Mouse (Mus musculus): ENCODE data around the gene Zfp644. TPM values are rescaled to one million over a fixed set of nuclear protein-coding genes. Genes with fewer than 3 reads are reported as not detected.

Zfp644 gene
- polyA plus RNA-seq, 1 experiment from 2014 or later = 62.5 TPM

- Histone ChIP-seq H3K27ac (no peak overlapping the region), H3K9me3 (replicated peaks) (no peaks in the 10 kb centered on the region), H3K4me3 (no peak overlapping the region), H3K36me3 (peaks cover 76% of the 10 kb centered on the region), H3K27me3 (ENCODE audit: low read depth, poor library complexity, severe bottlenecking) (no peaks in the 10 kb centered on the region), H3K4me1 (no peaks in the 10 kb centered on the region)
- DNase-seq (ENCODE audit: low spot score) = no peak
- 90% methylated on average over 2 of the region's 2 CpGs for WGBS
These were observed 84.9 kb downstream of the Zfp644 start for GRCm38 (mm10) chr5:106612151-106612550.

GRCm38 (mm10) chr5:106608798-106609197, 88.3 kb downstream of the Zfp644 start, which contains the start of gene Gm17304:
Gm17304 (plus strand) TSS chr5:106609098.
- no peaks in the 10 kb centered on the region for H3K4me1 ChIP-seq
- H3K27ac ChIP-seq = no peak within 1 kb of the TSS
- peaks cover 57% of the 10 kb centered on the region for H3K36me3 ChIP-seq
- H3K27me3 ChIP-seq (ENCODE audit: low read depth, poor library complexity, severe bottlenecking) = no peaks in the 10 kb centered on the region
- H3K9me3 ChIP-seq (replicated peaks) = no peaks in the 10 kb centered on the region
- no peak for DNase-seq (ENCODE audit: low spot score)
- WGBS = 92% methylated on average over 4 of the region's 4 CpGs
- H3K4me3 ChIP-seq = no peak within 1 kb of the TSS

DNA sequence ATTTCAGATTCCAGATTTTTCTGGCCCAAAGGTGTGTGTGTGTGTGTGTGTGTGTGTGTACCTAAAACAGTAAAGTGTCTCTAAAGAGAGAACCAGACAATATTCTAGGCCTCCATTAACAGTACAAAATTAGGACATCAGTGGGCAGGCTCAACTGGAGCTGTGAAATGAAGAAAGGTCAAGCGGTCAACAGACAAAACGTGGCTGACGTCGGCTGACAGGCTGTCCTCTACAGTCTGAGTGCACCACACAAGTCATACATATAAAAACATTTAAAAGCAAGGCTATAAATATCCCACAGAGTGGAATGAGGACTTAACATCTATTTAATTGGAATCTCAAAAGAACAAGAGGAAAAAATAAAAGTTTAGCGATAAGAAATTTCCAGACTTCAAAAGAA, 90.0 kb downstream of the Zfp644 start:
- WGBS = 82% methylated on average over 5 of the region's 5 CpGs
- no peak for DNase-seq (ENCODE audit: low spot score)
- Histone ChIP-seq H3K36me3 (peaks cover 49% of the 10 kb centered on the region), H3K4me1 (no peaks in the 10 kb centered on the region), H3K4me3 (no peak overlapping the region), H3K27ac (no peak overlapping the region), H3K27me3 (ENCODE audit: low read depth, poor library complexity, severe bottlenecking) (no peaks in the 10 kb centered on the region), H3K9me3 (replicated peaks) (no peaks in the 10 kb centered on the region)

- no peaks in the 10 kb centered on the region for H3K27me3 ChIP-seq (ENCODE audit: low read depth, poor library complexity, severe bottlenecking)
- H3K27ac ChIP-seq = no peak overlapping the region
- no peak for DNase-seq (ENCODE audit: low spot score)
- no peaks in the 10 kb centered on the region for H3K4me1 ChIP-seq
- peaks cover 35% of the 10 kb centered on the region for H3K36me3 ChIP-seq
- H3K9me3 ChIP-seq (replicated peaks) = no peaks in the 10 kb centered on the region
- H3K4me3 ChIP-seq = no peak overlapping the region
- WGBS = 91% methylated on average over 6 of the region's 6 CpGs
These were observed 92.0 kb downstream of the Zfp644 start for GRCm38 (mm10) chr5:106605096-106605495.

DNA sequence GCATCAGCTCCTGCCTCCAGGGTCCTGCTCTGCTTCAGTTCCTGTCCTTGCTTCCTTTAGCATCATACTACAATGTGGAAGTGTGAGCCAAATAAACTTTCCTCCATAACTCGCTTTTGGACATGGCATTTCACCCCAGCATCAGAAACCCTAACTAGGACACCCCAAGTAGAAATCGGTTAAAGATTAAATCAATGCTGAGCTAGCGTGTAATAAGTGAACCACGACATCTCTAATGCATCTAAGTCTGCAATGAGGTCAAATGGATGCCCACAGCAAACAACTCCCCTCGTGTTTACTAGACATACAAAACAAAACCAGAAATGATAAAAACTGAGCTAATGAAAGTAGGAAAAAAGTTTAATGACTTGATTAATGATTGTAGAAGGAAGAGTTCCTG, 92.7 kb downstream of the Zfp644 start:
- DNase-seq (ENCODE audit: low spot score) = no peak
- Histone ChIP-seq H3K9me3 (replicated peaks) (no peaks in the 10 kb centered on the region), H3K27ac (no peak overlapping the region), H3K36me3 (peaks cover 31% of the 10 kb centered on the region), H3K27me3 (ENCODE audit: low read depth, poor library complexity, severe bottlenecking) (no peaks in the 10 kb centered on the region), H3K4me3 (no peak overlapping the region), H3K4me1 (no peaks in the 10 kb centered on the region)
- WGBS = 93% methylated on average over 5 of the region's 5 CpGs

- peaks cover 24% of the 10 kb centered on the region for H3K36me3 ChIP-seq
- H3K4me3 ChIP-seq = no peak overlapping the region
- DNase-seq (ENCODE audit: low spot score) = no peak
- no peaks in the 10 kb centered on the region for H3K9me3 ChIP-seq (replicated peaks)
- H3K4me1 ChIP-seq = no peaks in the 10 kb centered on the region
- H3K27ac ChIP-seq = no peak overlapping the region
- 92% methylated on average over 8 of the region's 8 CpGs for WGBS
- H3K27me3 ChIP-seq (ENCODE audit: low read depth, poor library complexity, severe bottlenecking) = no peaks in the 10 kb centered on the region
These were observed 97.6 kb downstream of the Zfp644 start for GRCm38 (mm10) chr5:106599482-106599881.

DNA sequence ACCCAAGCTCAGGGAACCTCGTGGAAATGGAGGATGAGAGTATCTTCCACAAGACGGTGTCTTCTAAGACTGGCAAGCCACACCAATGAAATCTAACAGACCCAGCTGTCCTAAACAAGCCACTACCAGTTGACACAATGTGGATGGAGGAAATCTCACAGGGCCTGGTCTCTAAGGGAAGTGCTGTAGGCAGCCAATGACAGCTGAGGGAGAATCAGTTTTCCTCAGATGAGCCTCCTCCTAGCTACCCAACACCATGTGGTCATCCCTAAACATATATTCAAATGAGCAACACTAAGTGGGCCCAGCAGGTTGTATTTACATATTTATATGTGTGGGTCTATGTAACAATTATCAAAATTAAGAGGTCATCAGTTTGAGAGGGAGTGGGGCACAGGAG, 99.6 kb downstream of the Zfp644 start:
- 94% methylated on average over 2 of the region's 2 CpGs for WGBS
- Histone ChIP-seq H3K4me1 (no peaks in the 10 kb centered on the region), H3K4me3 (no peak overlapping the region), H3K27me3 (ENCODE audit: low read depth, poor library complexity, severe bottlenecking) (no peaks in the 10 kb centered on the region), H3K27ac (no peak overlapping the region), H3K9me3 (replicated peaks) (no peaks in the 10 kb centered on the region), H3K36me3 (peaks cover 24% of the 10 kb centered on the region)
- no peak for DNase-seq (ENCODE audit: low spot score)

DNA sequence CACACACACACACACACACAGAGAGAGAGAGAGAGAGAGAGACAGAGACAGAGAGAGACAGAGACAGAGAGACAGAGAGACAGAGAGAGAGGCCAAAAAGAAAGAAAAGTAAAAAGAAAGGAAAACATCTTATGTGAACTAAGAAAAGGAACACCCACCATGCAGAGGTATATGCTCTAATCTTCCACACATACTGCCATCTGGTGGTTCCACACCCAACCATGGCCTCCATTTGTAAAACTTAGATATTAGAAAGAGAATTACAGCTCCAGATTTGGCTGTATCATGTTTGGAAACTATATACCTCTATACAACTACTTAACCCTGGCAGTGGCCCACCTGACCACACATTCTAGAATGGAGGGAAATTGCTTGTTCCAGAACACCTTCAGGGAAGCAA, 102.7 kb downstream of the Zfp644 start:
- no peak for DNase-seq (ENCODE audit: low spot score)
- no peaks in the 10 kb centered on the region for H3K27me3 ChIP-seq (ENCODE audit: low read depth, poor library complexity, severe bottlenecking)
- no peaks in the 10 kb centered on the region for H3K4me1 ChIP-seq
- H3K36me3 ChIP-seq = peaks cover 35% of the 10 kb centered on the region
- no peak overlapping the region for H3K4me3 ChIP-seq
- H3K9me3 ChIP-seq (replicated peaks) = no peaks in the 10 kb centered on the region
- H3K27ac ChIP-seq = no peak overlapping the region

DNA sequence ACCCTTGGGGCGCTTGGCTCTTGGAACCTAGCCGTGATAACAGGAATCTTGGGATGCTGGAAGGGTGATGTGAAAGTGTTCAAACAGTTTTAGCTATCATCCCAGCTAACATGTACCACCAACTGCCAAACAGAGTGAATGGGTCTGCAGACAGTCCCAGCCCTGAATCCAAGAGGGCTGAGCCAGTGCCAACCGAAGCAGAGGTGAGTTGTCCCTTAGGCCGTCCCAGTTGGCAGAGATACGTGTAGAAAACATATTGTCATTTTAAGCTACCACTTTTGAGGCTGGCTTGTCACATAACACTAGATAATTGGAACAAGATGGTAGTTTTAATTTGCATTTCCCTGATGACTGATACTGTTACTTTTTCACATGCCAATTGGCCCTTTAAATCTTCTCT, 106.4 kb downstream of the Zfp644 start:
- Histone ChIP-seq H3K4me3 (no peak overlapping the region), H3K36me3 (peaks cover 30% of the 10 kb centered on the region), H3K4me1 (no peaks in the 10 kb centered on the region), H3K27me3 (ENCODE audit: low read depth, poor library complexity, severe bottlenecking) (no peaks in the 10 kb centered on the region), H3K9me3 (replicated peaks) (no peaks in the 10 kb centered on the region), H3K27ac (no peak overlapping the region)
- WGBS = 88% methylated on average over 5 of the region's 5 CpGs
- DNase-seq (ENCODE audit: low spot score) = no peak

DNA sequence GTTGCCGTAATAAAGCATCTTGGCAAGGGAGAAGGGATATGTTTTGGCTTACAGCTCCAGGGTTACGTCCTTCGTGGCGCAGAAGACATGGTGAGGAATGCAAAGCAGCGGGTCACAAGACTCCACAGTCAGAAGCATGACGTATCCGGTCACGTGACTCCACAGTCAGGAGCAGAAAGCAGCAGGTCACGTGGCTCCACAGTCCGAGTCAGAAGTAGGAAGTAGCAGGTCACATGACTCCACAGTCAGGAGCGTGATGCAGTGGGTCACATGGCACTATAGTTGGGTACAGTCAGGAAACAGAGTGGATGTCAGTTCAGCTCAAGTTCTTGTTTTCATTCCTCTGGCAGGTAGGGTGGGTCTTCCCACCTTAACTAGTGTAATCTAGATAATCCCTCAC, 107.4 kb downstream of the Zfp644 start:
- no peak for DNase-seq (ENCODE audit: low spot score)
- peaks cover 26% of the 10 kb centered on the region for H3K36me3 ChIP-seq
- H3K27ac ChIP-seq = no peak overlapping the region
- WGBS = 96% methylated on average over 11 of the region's 11 CpGs
- H3K9me3 ChIP-seq (replicated peaks) = no peaks in the 10 kb centered on the region
- no peaks in the 10 kb centered on the region for H3K4me1 ChIP-seq
- no peaks in the 10 kb centered on the region for H3K27me3 ChIP-seq (ENCODE audit: low read depth, poor library complexity, severe bottlenecking)
- H3K4me3 ChIP-seq = no peak overlapping the region

- Histone ChIP-seq H3K27me3 (ENCODE audit: low read depth, poor library complexity, severe bottlenecking) (no peaks in the 10 kb centered on the region), H3K4me3 (no peak overlapping the region), H3K27ac (no peak overlapping the region), H3K9me3 (replicated peaks) (no peaks in the 10 kb centered on the region), H3K4me1 (no peaks in the 10 kb centered on the region), H3K36me3 (peaks cover 26% of the 10 kb centered on the region)
- 92% methylated on average over 9 of the region's 9 CpGs for WGBS
- no peak for DNase-seq (ENCODE audit: low spot score)
These were observed 108.1 kb downstream of the Zfp644 start for GRCm38 (mm10) chr5:106589006-106589405.

DNA sequence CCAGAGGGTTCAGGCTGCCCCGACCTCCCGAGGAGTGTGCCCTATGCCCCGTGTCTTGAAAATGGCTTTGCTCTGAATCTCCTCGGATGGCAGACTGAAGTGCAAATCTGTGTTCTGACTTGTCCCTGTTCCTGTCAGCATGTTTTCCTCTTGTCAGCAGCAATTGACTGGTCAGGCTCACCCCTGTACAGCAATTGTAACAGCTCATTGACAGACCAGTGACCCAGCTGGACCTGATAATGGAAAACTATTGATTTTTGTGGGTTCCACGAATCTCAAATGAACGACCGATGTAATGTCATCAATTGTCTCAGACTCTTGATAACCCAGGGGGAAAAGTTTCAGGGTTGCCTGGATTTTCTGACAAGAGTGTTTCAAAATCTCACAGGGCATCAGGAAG, 116.1 kb downstream of the Zfp644 start:
- no peak for DNase-seq (ENCODE audit: low spot score)
- 85% methylated on average over 7 of the region's 7 CpGs for WGBS
- H3K27ac ChIP-seq = no peak overlapping the region
- H3K4me3 ChIP-seq = no peak overlapping the region
- H3K9me3 ChIP-seq (replicated peaks) = no peaks in the 10 kb centered on the region
- H3K4me1 ChIP-seq = no peaks in the 10 kb centered on the region
- peaks cover 24% of the 10 kb centered on the region for H3K27me3 ChIP-seq (ENCODE audit: low read depth, poor library complexity, severe bottlenecking)
- H3K36me3 ChIP-seq = no peaks in the 10 kb centered on the region

GRCm38 (mm10) chr5:106577237-106577888, 119.7 kb downstream of the Zfp644 start:
- DNase-seq (ENCODE audit: low spot score) = no peak
- Histone ChIP-seq H3K9me3 (replicated peaks) (no peaks in the 10 kb centered on the region), H3K4me3 (no peak overlapping the region), H3K4me1 (peaks cover 12% of the 10 kb centered on the region), H3K27ac (no peak overlapping the region), H3K27me3 (ENCODE audit: low read depth, poor library complexity, severe bottlenecking) (peaks cover 55% of the 10 kb centered on the region), H3K36me3 (no peaks in the 10 kb centered on the region)
- 61% methylated on average over 9 of the region's 9 CpGs for WGBS

GRCm38 (mm10) chr5:106575098-106575497, 122.0 kb downstream of the Zfp644 start:
- no peak for DNase-seq (ENCODE audit: low spot score)
- 0 out of 2 replicates have a peak overlapping the region, but pooled peaks have one; percentile 71 for H3K4me3 ChIP-seq
- peaks cover 74% of the 10 kb centered on the region for H3K27me3 ChIP-seq (ENCODE audit: low read depth, poor library complexity, severe bottlenecking)
- 15% methylated on average over 4 of the region's 4 CpGs for WGBS
- H3K27ac ChIP-seq = no peak overlapping the region
- peaks cover 12% of the 10 kb centered on the region for H3K4me1 ChIP-seq
- H3K9me3 ChIP-seq (replicated peaks) = no peaks in the 10 kb centered on the region
- H3K36me3 ChIP-seq = no peaks in the 10 kb centered on the region
